ENCODE assay signal across 8 mouse cellular contexts in genomic region chr6:137437902-137438580, GRCm38 (mm10).
DNase-seq lines count a peak whose midpoint lies in the region; ATAC-seq and TF ChIP-seq lines count a peak whose summit lies in the region.
"Had no signal": no experiment of that assay in that cellular context is flagged by ENCODE, and none has a peak within 500 bp of the region (broad histone marks: within the 10 kb centered on the region; RNA-seq: fewer than 3 reads in every experiment).

No protein-coding gene starts in this region.

- DNase-seq in embryo, embryonic 11 days = peak; percentile 49
- peak; percentile 69 for DNase-seq in kidney, postnatal 0 days (ENCODE audit: low spot score)
- peak; percentile 40 for DNase-seq in neural tube, embryonic 10.5 days (ENCODE audit: extremely low spot score, low spot score)
- no peak for DNase-seq in heart, adult 18-20 months
- no peak for DNase-seq in adrenal gland, postnatal 4 days (ENCODE audit: low spot score in 2 of 2)
- no peak for DNase-seq in right cerebral cortex, postnatal 4 days
- DNase-seq: thymus, adult 2 months had no signal

- no peak for TF ChIP-seq CTCF in kidney, postnatal 0 days (IDR thresholded peaks at IDR 0.05; ENCODE audit: low read depth)

- peak overlapping the region; percentile 18 for H3K4me2 ChIP-seq in forebrain, embryonic 16.5 days (ENCODE audit: low read length)
- peak overlapping the region; percentile 10; the same call in 1 of the 2 replicates for H3K4me2 ChIP-seq in kidney, postnatal 0 days (ENCODE audit: low read length)

- 0 out of 2 replicates have a peak, but pooled peaks cover 2% of the 10 kb centered on the region for H3K27me3 ChIP-seq in forebrain, embryonic 16.5 days (replicated peaks; ENCODE audit: control insufficient read depth, insufficient read depth, low read length)
- no peaks in the 10 kb centered on the region for H3K27me3 ChIP-seq in kidney, postnatal 0 days (ENCODE audit: insufficient read depth, low read length)

- H3K9ac ChIP-seq in forebrain, embryonic 16.5 days (replicated peaks; ENCODE audit: low read depth, low read length) = no peak overlapping the region
- H3K9ac ChIP-seq in kidney, postnatal 0 days (ENCODE audit: low read depth, low read length) = no peak overlapping the region

- ATAC-seq in forebrain, embryonic 16.5 days = peak; percentile 68
- ATAC-seq in kidney, postnatal 0 days (replicated peaks; ENCODE audit: low FRiP score, low read depth) = peak; percentile 43; the same call in 1 of the 2 replicates

- peaks cover 5% of the 10 kb centered on the region for H3K36me3 ChIP-seq in forebrain, embryonic 16.5 days (ENCODE audit: control insufficient read depth, insufficient read depth)
- no peaks in the 10 kb centered on the region for H3K36me3 ChIP-seq in kidney, postnatal 0 days (ENCODE audit: insufficient read depth, low read length)

- no peak overlapping the region for H3K27ac ChIP-seq in forebrain, embryonic 16.5 days (ENCODE audit: low read length)
- no peak overlapping the region for H3K27ac ChIP-seq in kidney, postnatal 0 days

- H3K4me3 ChIP-seq in forebrain, embryonic 16.5 days (replicated peaks; ENCODE audit: low read length) = no peak overlapping the region
- no peak overlapping the region for H3K4me3 ChIP-seq in kidney, postnatal 0 days (replicated peaks; ENCODE audit: low read depth, low read length)

- peaks cover 16% of the 10 kb centered on the region for H3K4me1 ChIP-seq in forebrain, embryonic 16.5 days (replicated peaks; ENCODE audit: control insufficient read depth, insufficient read depth, low read length)
- no peaks in the 10 kb centered on the region for H3K4me1 ChIP-seq in kidney, postnatal 0 days (replicated peaks; ENCODE audit: insufficient read depth, low read length)

- H3K9me3 ChIP-seq in forebrain, embryonic 16.5 days (ENCODE audit: control insufficient read depth, low read length) = no peaks in the 10 kb centered on the region
- no peaks in the 10 kb centered on the region for H3K9me3 ChIP-seq in kidney, postnatal 0 days (replicated peaks; ENCODE audit: low read length)

- 8% methylated on average over 16 of the region's 16 CpGs for WGBS in forebrain, embryonic 16.5 days
- 29% methylated on average over 16 of the region's 16 CpGs for WGBS in kidney, postnatal 0 days

Comparison
In these comparisons a context has a peak if more than half of its experiments do, and no peak if none do; other contexts are left out.
1. DNase-seq: peak in embryo, embryonic 11 days (single experiment), kidney, postnatal 0 days (single experiment) and neural tube, embryonic 10.5 days (single experiment); none in heart, adult 18-20 months (0 of 2), adrenal gland, postnatal 4 days (0 of 2) and right cerebral cortex, postnatal 4 days (single experiment).